Mouse (Mus musculus) stomach, embryonic 14.5 days (tissue): ENCODE measurements around the gene Lgi1. TPM values are rescaled to one million over a fixed set of nuclear protein-coding genes. Genes with fewer than 3 reads are reported as not detected.

Experiments
- ATAC-seq: fragments of 200-750 bp; cut with Nextera tagmentation; 2 replicates; pipeline ENCODE4 v1.8.0; 2017; ENCODE audit warnings: low read depth, moderate TSS enrichment; ENCODE audit not compliant: insufficient number of reproducible peaks, insufficient read depth, low FRiP score
- H3K27ac ChIP-seq: fragments of 300-500 bp; sonication (generic); 2 replicates; pipeline ENCODE4 v1.5.1; 2014; ENCODE audit warnings: mild to moderate bottlenecking, low read length, moderate library complexity, mixed read lengths
- H3K27me3 ChIP-seq: fragments of 300-500 bp; sonication (generic); 2 replicates; pipeline ENCODE4 v1.6.1; 2014; ENCODE audit warnings: low read length, control low read depth, mixed read lengths; ENCODE audit not compliant: control insufficient read depth, insufficient read depth
- H3K36me3 ChIP-seq: fragments of 300-500 bp; sonication (generic); 2 replicates; pipeline ENCODE4 v1.6.1; 2014; ENCODE audit warnings: mild to moderate bottlenecking, control low read depth, low read length, moderate library complexity, mixed read lengths; ENCODE audit not compliant: control insufficient read depth, insufficient read depth
- H3K4me1 ChIP-seq: fragments of 300-500 bp; sonication (generic); 2 replicates; pipeline ENCODE4 v1.6.1; 2014; ENCODE audit warnings: low read length, control low read depth, mixed read lengths; ENCODE audit not compliant: control insufficient read depth, insufficient read depth
- H3K4me2 ChIP-seq: fragments of 300-500 bp; sonication (generic); replicated peaks from 2 replicates; pipeline ENCODE4 v1.6.1; 2014; ENCODE audit warnings: low read depth, low read length, control low read depth
- H3K4me3 ChIP-seq: fragments of 300-500 bp; sonication (generic); 2 replicates; pipeline ENCODE4 v1.5.1; 2014; ENCODE audit warnings: low read depth, low read length, control low read depth
- H3K9ac ChIP-seq: fragments of 300-500 bp; sonication (generic); replicated peaks from 2 replicates; pipeline ENCODE4 v1.6.1; 2014; ENCODE audit warnings: low read depth, mild to moderate bottlenecking, control low read depth, low read length, moderate library complexity, mixed read lengths
- H3K9me3 ChIP-seq: fragments of 300-500 bp; sonication (generic); 2 replicates; pipeline ENCODE4 v1.6.1; 2016; ENCODE audit warnings: low read depth, low read length, control low read depth; ENCODE audit not compliant: control insufficient read depth
- WGBS: fragments of 180-500 bp; shearing (Covaris S2); extraction: QIAGEN DNeasy Blood & Tissue Kit; methylation state at CpG from one replicate; pipeline ENCODE4 v1.1.7; 2014; 5-methylcytosine and 5-hydroxymethylcytosine counted together
- polyA plus RNA-seq: library from polyadenylated mRNA; unstranded; fragments of >200 nt; fragmentation: Nextera tagmentation; extraction: Ambion mirVana; gene quantifications from 2 replicates; pipeline ENCODE4 v1.2.1, GENCODE M21; 2014

Lgi1 gene
- polyA plus RNA-seq, 1 experiment from 2014 or later = 1.1 TPM

- Histone ChIP-seq H3K9ac (no peak overlapping the region), H3K4me2 (no peak overlapping the region), H3K4me3 (no peak overlapping the region), H3K4me1 (no peaks in the 10 kb centered on the region), H3K36me3 (no peaks in the 10 kb centered on the region), H3K27ac (no peak overlapping the region), H3K9me3 (no peaks in the 10 kb centered on the region), H3K27me3 (no peaks in the 10 kb centered on the region)
- no peak for ATAC-seq
- 57% methylated on average over 6 of the region's 6 CpGs for whole genome bisulfite sequencing
Observed at GRCm38 (mm10) chr19:38253796-38254195, 10.5 kb upstream of the Lgi1 start.

DNA sequence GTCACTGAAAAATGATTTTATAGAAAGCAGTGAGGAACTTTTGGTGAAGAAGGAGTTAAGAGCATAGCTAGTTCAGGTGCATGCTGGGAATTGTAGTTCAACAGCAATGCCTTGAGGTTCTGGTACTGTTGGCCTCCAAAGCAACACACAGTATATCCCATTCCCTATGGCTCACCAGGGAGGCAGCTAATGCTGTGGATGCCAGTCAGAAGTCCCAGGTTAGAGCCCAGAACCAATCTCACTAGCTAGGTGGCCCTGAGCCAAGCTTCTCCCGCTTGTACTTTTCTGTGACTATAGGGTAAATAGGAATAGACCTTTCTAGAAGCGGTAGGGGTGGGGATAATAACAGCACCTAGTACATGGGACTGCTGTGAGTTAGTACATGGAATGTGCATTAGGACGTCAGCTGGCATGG is 5.7 kb upstream of the Lgi1 start:
- Histone ChIP-seq H3K9me3 (no peaks in the 10 kb centered on the region), H3K36me3 (no peaks in the 10 kb centered on the region), H3K4me1 (no peaks in the 10 kb centered on the region), H3K27ac (no peak overlapping the region), H3K4me3 (no peak overlapping the region), H3K27me3 (no peaks in the 10 kb centered on the region), H3K9ac (no peak overlapping the region), H3K4me2 (no peak overlapping the region)
- 79% methylated on average over 3 of the region's 3 CpGs for WGBS
- ATAC-seq = no peak

DNA sequence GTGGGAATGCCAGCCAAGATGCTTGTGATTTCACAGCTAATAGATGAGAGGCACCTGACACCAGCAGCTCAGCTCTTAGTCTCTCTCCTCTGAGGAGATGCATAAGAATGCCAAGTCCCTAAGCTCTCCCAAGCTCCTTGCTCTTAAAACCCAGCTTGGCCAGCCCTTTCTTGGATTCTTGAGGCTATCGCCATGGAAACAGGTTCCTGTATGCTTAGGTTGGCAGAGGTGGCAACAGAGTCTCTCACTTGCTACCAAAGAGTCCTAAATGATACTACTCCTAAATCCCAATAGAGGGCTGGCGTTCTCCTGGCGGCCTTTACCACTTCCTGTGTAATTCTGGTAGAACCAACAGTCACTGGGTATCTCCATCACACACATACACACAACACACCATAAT is 4.9 kb upstream of the Lgi1 start:
- WGBS = 78% methylated on average over 3 of the region's 3 CpGs
- H3K27ac ChIP-seq = no peak overlapping the region
- H3K4me3 ChIP-seq = no peak overlapping the region
- H3K27me3 ChIP-seq = no peaks in the 10 kb centered on the region
- H3K9me3 ChIP-seq = no peaks in the 10 kb centered on the region
- peaks cover 6% of the 10 kb centered on the region; the same call in 1 of the 2 replicates for H3K4me1 ChIP-seq
- no peak overlapping the region for H3K4me2 ChIP-seq
- no peak for ATAC-seq
- H3K36me3 ChIP-seq = no peaks in the 10 kb centered on the region
- no peak overlapping the region for H3K9ac ChIP-seq

DNA sequence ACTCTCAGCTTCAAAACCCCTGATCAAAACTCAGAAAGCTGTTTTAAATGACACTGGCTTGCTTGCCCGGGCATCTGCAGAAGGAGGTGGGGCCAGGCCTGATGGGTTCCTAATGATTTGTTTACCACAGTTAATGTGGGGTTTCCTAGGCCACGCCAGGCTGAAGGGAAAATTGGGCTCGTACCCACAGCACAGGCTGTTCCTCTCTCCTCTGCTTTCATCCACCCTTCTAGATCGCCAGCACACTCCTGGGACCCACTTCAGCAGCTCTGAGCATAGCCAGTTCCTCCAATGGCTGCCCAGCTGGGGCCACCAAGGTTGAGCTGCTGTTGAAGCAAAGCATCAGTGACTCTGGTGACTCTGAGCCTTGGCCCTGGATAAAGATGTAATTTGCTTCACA is 4.0 kb upstream of the Lgi1 start:
- H3K36me3 ChIP-seq = no peaks in the 10 kb centered on the region
- no peak for ATAC-seq
- H3K4me1 ChIP-seq = peaks cover 6% of the 10 kb centered on the region; the same call in 1 of the 2 replicates
- H3K4me2 ChIP-seq = no peak overlapping the region
- no peaks in the 10 kb centered on the region for H3K27me3 ChIP-seq
- no peak overlapping the region for H3K27ac ChIP-seq
- WGBS = 44% methylated on average over 4 of the region's 4 CpGs
- H3K4me3 ChIP-seq = no peak overlapping the region
- no peak overlapping the region for H3K9ac ChIP-seq
- no peaks in the 10 kb centered on the region for H3K9me3 ChIP-seq

DNA sequence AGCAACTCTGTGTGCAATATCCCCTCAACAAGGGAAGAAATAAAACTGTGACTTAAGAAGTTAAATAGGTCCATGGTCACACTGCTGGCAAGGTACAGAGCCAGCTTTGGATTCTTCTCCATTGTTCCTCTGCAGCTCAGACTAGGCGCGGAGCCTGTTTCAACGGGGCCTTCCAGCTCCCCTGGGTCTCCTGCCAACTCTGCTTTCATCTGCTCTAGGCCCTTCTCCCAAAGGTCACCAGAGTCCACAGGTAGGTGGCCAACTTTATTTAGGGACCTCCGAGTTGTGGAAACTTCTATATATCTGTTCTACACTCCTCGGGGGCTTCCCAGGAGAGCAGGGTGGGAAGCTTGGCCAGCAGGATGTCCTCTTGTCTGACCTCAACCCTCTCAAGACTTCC is 3.0 kb upstream of the Lgi1 start:
- H3K27ac ChIP-seq = no peak overlapping the region

DNA sequence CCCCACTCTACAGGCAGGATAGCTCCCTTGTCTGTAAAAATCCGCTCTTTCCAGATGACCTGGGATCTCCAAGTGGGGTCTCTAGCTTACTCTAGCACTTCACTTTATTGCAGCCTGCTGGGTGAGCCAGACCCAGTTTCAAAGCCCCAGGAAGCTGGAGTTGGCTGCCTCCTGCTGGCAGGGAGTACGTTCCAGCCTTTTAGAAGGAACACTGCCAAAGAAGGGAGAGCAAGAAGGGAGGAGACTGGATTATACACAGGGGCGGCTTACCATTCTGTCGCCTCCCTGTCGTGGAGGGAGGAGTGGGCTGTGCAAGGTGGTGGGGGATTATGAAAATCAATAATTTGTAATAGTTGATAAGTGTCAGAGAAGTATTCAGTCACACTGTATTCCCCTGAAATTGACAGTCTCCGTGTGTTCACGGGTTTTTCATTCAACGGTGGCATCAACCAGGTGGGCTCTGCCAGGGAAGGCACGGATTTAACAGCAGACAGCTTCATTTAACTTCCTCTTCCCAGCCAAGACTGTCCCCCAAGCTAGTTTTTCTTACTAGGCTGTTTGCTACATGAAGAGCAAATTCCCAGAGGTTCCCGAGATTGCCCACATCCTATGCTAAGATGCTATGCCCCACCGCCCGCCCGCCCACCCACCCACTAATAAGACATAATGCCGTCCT is 369 bp upstream of the Lgi1 start:
- no peaks in the 10 kb centered on the region for H3K36me3 ChIP-seq
- ATAC-seq = no peak
- 26% methylated on average over 14 of the region's 14 CpGs for WGBS
- no peak overlapping the region for H3K9ac ChIP-seq
- H3K27ac ChIP-seq = no peak overlapping the region
- H3K4me1 ChIP-seq = peaks cover 6% of the 10 kb centered on the region; the same call in 1 of the 2 replicates
- H3K4me3 ChIP-seq = peak overlapping the region; percentile 11
- H3K4me2 ChIP-seq = peak overlapping the region; percentile 33
- no peaks in the 10 kb centered on the region for H3K9me3 ChIP-seq
- no peaks in the 10 kb centered on the region for H3K27me3 ChIP-seq

More for the DNA sequence above, 3.0 kb upstream of the Lgi1 start:
- WGBS = 80% methylated on average over 5 of the region's 5 CpGs
- Histone ChIP-seq H3K4me2 (no peak overlapping the region), H3K9me3 (no peaks in the 10 kb centered on the region), H3K27me3 (no peaks in the 10 kb centered on the region), H3K36me3 (no peaks in the 10 kb centered on the region), H3K9ac (no peak overlapping the region), H3K4me3 (no peak overlapping the region), H3K4me1 (peaks cover 6% of the 10 kb centered on the region; the same call in 1 of the 2 replicates)
- no peak for ATAC-seq

- no peak for ATAC-seq
- WGBS = 89% methylated on average over 5 of the region's 5 CpGs
Observed at GRCm38 (mm10) chr19:38265767-38266166, 1.4 kb downstream of the Lgi1 start.

GRCm38 (mm10) chr19:38267469-38267868 is 3.1 kb downstream of the Lgi1 start:
- H3K9me3 ChIP-seq = no peaks in the 10 kb centered on the region
- peaks cover 6% of the 10 kb centered on the region; the same call in 1 of the 2 replicates for H3K4me1 ChIP-seq
- WGBS = 80% methylated on average over 5 of the region's 5 CpGs
- no peak for ATAC-seq
- no peak overlapping the region for H3K27ac ChIP-seq
- no peaks in the 10 kb centered on the region for H3K36me3 ChIP-seq
- H3K4me3 ChIP-seq = no peak overlapping the region
- H3K9ac ChIP-seq = no peak overlapping the region
- no peaks in the 10 kb centered on the region for H3K27me3 ChIP-seq
- H3K4me2 ChIP-seq = no peak overlapping the region

More at GRCm38 (mm10) chr19:38265767-38266166, 1.4 kb downstream of the Lgi1 start:
- H3K9me3 ChIP-seq = no peaks in the 10 kb centered on the region
- no peak overlapping the region for H3K4me2 ChIP-seq
- H3K4me1 ChIP-seq = peaks cover 6% of the 10 kb centered on the region; the same call in 1 of the 2 replicates
- no peaks in the 10 kb centered on the region for H3K36me3 ChIP-seq
- no peak overlapping the region for H3K4me3 ChIP-seq
- H3K9ac ChIP-seq = no peak overlapping the region
- no peak overlapping the region for H3K27ac ChIP-seq
- no peaks in the 10 kb centered on the region for H3K27me3 ChIP-seq

- H3K36me3 ChIP-seq = no peaks in the 10 kb centered on the region
- H3K4me3 ChIP-seq = no peak overlapping the region
- no peaks in the 10 kb centered on the region for H3K27me3 ChIP-seq
- no peak overlapping the region for H3K27ac ChIP-seq
- no peak overlapping the region for H3K4me2 ChIP-seq
- ATAC-seq = no peak
- 44% methylated on average over 6 of the region's 6 CpGs for WGBS
- H3K4me1 ChIP-seq = no peaks in the 10 kb centered on the region
- no peak overlapping the region for H3K9ac ChIP-seq
- no peaks in the 10 kb centered on the region for H3K9me3 ChIP-seq
Observed at GRCm38 (mm10) chr19:38271071-38271470, 6.7 kb downstream of the Lgi1 start.
